Mouse (Mus musculus): Measurements from ENCODE around the gene Zbtb44. TPM values are rescaled to one million over a fixed set of nuclear protein-coding genes. Genes with fewer than 3 reads are reported as not detected.

Gene Zbtb44
- polyA plus RNA-seq, 3 experiments from 2014 or later, result 4.4 to 7.6 (median 5.4) TPM

DNA sequence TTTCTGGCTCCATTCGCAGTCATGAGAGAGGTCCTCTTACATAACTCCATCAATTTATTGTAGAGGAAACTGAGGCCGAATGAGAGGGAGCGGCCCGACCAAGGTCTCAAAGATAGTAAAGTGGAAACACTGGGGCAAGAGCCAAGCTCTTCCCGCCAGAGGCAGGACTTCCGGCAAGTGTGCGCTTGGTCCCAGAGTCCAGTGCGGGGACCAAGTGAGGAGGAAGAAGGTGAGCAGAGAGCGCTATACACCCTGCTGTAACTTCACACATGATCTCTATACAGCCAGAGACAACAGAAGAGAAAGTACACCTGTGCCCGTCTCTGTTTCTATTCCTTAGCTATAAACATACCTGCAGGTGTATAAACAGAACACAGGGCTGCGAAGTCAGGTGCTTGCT, 86.6 kb downstream of the Zbtb44 start:
- no peak for ATAC-seq

DNA sequence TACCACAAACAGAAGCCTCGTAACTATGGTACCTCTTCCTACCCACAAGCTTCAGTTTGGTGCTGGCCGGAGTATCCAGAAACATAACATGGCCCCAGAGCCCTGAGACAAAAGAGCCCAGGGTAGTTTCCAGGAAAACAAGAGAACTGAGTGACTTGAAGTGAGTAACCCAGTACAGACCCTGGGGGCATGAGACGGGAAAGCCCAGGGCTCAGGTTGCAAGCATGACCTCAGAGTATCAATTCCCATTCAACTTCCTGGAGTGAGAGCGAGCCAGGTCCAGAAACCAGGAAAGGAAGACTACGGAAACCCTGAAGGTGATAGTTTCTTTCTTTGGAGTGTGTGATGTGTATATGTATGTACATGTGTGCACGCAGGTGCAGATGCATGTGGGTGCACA, 87.0 kb downstream of the Zbtb44 start:
- no peak for ATAC-seq

- ATAC-seq, result no peak
Measured at GRCm38 (mm10) chr9:31118520-31119298, 88.3 kb downstream of the Zbtb44 start.

GRCm38 (mm10) chr9:31119405-31119804, 89.0 kb downstream of the Zbtb44 start:
- no peak for ATAC-seq

DNA sequence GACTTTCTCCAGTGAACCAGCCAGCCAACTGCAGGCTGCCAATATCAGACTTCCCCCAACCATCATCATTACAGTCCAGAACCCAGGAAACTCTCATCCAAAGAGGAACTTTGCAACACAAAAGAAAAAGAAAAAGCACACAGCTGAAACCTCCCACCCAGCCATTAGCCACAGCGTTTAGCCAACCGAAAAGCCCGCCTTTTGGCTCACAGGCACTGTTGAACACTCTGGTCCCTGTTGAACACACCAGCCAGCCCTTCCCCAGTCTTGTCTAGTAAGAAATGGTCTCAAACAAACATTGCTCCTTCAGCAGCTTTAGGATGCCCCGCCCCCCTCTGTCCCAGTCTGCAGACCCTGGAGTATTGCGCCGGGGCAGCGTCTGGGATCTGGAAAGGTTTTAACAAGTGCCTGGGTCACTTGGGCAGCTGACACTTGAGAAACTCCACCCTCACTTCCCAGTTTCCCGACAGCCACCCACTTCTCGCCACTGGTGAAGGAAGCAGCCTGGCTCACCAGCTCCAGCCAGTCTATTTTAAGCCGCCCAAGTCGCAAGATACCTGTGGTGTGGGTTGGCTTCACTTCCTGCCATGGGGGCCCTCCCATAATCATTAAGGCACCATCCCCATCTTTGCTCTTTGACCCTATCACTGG, 89.6 kb downstream of the Zbtb44 start:
- ATAC-seq, result peak; percentile 61

DNA sequence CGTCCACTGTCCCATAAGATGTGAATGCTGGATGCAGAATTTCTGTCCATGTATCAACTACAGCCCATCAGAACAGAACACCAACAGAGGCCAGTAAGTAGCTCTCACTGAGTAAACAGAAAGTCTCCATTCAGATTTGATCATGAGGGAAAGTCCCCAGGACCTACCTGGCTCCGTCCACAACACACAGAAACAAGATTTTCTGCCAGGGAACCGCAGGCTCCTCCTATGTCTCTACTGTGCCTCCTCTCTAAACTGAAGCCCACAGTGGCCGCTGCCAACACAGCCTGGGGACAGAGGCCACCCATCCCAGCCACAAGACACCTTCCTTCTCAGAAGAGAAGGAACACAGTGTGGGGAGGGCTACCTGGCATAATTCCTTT, 90.1 kb downstream of the Zbtb44 start:
- peak; percentile 74 for ATAC-seq

GRCm38 (mm10) chr9:31122464-31123030, 92.1 kb downstream of the Zbtb44 start:
- no peak for ATAC-seq

Other genes starting within 250 kb of the Zbtb44 start
- gene Adamts15, start 108.2 kb upstream of the Zbtb44 start, polyA plus RNA-seq (2017; shearing (Covaris generic)), result not detected
- under 1 TPM; 0.16 to 0.30 (median 0.21) TPM for gene Adamts8, start 88.1 kb upstream of the Zbtb44 start, polyA plus RNA-seq (2017; shearing (Covaris generic))
- 10 to 100 TPM in 1 of 3 experiments, 1 to 10 TPM in 2; 4.4 to 10.5 (median 5.4) TPM for gene St14, start 101.2 kb downstream of the Zbtb44 start, polyA plus RNA-seq (2017; shearing (Covaris generic))
- 100 to 1,000 TPM in 1 of 3 experiments, 10 to 100 TPM in 2; 65.4 to 108 (median 70.8) TPM for gene Aplp2, start 181.2 kb downstream of the Zbtb44 start, polyA plus RNA-seq (2017; shearing (Covaris generic))
- gene Prdm10, start 249.9 kb downstream of the Zbtb44 start, polyA plus RNA-seq (2017; shearing (Covaris generic)), result 1 to 10 TPM; 7.7 to 9.0 (median 8.5) TPM

All from inflammation-experienced regulatory T-cells, adult 6 months (primary cell).